Mouse (Mus musculus): ENCODE data around the gene Cdh3. TPM values are rescaled to one million over a fixed set of nuclear protein-coding genes. Genes with fewer than 3 reads are reported as not detected.

Gene Cdh3
- polyA plus RNA-seq, 1 experiment: not detected

- H3K9me3 ChIP-seq (ENCODE audit: control insufficient read depth, low read length): no peaks in the 10 kb centered on the region
- H3K36me3 ChIP-seq (ENCODE audit: control insufficient read depth): no peaks in the 10 kb centered on the region
- no peak overlapping the region for H3K4me3 ChIP-seq (replicated peaks)
- TF ChIP-seq GATA1 (IDR thresholded peaks at IDR 0.05; ENCODE audit: low read length) (no peak), TAL1 (IDR thresholded peaks at IDR 0.05; ENCODE audit: low read length) (no peak)
- peaks cover 65% of the 10 kb centered on the region for H3K27me3 ChIP-seq (ENCODE audit: control insufficient read depth)
- peaks cover 2% of the 10 kb centered on the region; the same call in 1 of the 2 replicates for H3K4me1 ChIP-seq (ENCODE audit: control insufficient read depth)
Observed at GRCm38 (mm10) chr8:106507761-106508331, 2.8 kb upstream of the Cdh3 start.

DNA sequence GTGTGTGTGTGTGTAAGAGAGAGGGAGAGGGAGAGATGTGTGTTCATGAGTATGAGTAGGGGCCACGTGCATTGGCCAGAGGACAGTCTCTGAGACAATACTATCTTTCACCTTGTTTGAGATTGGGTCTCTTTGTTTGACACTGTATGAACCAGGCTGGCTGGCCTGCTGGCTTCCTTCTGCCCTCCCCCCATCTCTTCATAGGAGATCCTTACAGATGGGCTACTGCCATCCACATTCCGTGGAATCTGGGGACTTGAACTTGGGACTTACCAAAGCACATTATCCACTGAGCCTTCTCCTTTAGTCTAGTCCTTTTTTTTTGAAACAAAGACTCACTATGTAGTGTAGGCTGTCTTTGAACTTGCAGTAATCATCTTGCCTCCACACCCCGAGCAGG is 2.2 kb upstream of the Cdh3 start:
- H3K4me1 ChIP-seq (ENCODE audit: control insufficient read depth): peaks cover 2% of the 10 kb centered on the region; the same call in 1 of the 2 replicates
- no peaks in the 10 kb centered on the region for H3K36me3 ChIP-seq (ENCODE audit: control insufficient read depth)
- peaks cover 71% of the 10 kb centered on the region for H3K27me3 ChIP-seq (ENCODE audit: control insufficient read depth)
- H3K9me3 ChIP-seq (ENCODE audit: control insufficient read depth, low read length): no peaks in the 10 kb centered on the region
- no peak overlapping the region for H3K4me3 ChIP-seq (replicated peaks)
- TF ChIP-seq GATA1 (IDR thresholded peaks at IDR 0.05; ENCODE audit: low read length): no peak
- TF ChIP-seq TAL1 (IDR thresholded peaks at IDR 0.05; ENCODE audit: low read length): no peak

- H3K36me3 ChIP-seq (ENCODE audit: control insufficient read depth): no peaks in the 10 kb centered on the region
- peaks cover 73% of the 10 kb centered on the region for H3K27me3 ChIP-seq (ENCODE audit: control insufficient read depth)
- H3K9me3 ChIP-seq (ENCODE audit: control insufficient read depth, low read length): no peaks in the 10 kb centered on the region
- TF ChIP-seq GATA1 (IDR thresholded peaks at IDR 0.05; ENCODE audit: low read length) (no peak), TAL1 (IDR thresholded peaks at IDR 0.05; ENCODE audit: low read length) (no peak)
- H3K4me1 ChIP-seq (ENCODE audit: control insufficient read depth): peaks cover 2% of the 10 kb centered on the region; the same call in 1 of the 2 replicates
- H3K4me3 ChIP-seq (replicated peaks): no peak overlapping the region
Observed at GRCm38 (mm10) chr8:106509079-106509780, 1.5 kb upstream of the Cdh3 start.

DNA sequence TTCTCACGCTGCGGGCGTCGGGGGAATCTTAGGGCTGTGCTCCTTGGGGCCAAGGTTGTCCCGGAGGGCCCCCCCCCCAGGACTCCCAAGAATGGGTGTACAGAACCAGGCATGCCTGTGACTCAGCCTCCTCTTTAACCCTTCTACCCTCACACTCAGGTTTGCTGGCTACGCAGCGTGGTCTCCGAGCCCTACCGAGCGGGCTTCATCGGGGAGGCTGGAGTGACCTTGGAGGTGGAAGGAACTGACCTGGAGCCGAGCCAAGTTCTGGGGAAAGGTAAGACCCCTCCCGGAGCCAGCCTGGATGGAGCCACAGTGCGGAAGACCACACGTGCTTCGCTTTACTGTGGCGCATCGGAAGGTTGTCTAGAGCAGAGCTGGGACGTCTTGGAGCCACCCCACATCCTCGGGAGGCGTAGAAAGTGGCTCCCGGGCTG is 392 bp downstream of the Cdh3 start:
- peaks cover 2% of the 10 kb centered on the region; the same call in 1 of the 2 replicates for H3K4me1 ChIP-seq (ENCODE audit: control insufficient read depth)
- TF ChIP-seq TAL1 (IDR thresholded peaks at IDR 0.05; ENCODE audit: low read length) (no peak), GATA1 (IDR thresholded peaks at IDR 0.05; ENCODE audit: low read length) (no peak)
- peaks cover 70% of the 10 kb centered on the region for H3K27me3 ChIP-seq (ENCODE audit: control insufficient read depth)
- no peak overlapping the region for H3K4me3 ChIP-seq (replicated peaks)
- no peaks in the 10 kb centered on the region for H3K36me3 ChIP-seq (ENCODE audit: control insufficient read depth)
- no peaks in the 10 kb centered on the region for H3K9me3 ChIP-seq (ENCODE audit: control insufficient read depth, low read length)

DNA sequence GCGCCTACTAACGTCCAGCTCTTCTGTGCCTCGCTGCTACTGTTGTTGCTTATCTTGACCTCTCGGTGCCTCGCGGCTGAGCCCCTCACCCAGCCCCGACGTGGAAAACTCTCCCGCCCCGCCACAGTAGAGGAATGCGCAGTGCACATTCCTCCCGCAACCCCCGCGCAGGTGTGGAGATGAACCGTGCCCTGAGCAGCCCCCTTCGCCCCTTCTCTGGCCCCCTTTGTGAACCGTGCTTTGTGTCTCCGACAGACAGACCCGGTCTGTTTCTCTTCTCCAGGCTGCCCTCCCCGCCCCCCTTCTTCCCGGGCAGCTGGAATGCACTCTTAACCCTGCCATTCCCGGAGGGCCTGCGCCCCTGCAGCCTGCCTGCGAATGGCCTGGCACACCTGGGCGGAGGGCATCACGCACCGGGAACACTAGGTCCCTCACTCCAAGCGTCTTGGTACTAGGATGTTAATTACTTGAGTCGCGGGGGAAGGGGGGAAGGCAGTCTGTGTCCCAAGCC is 895 bp downstream of the Cdh3 start:
- H3K27me3 ChIP-seq (ENCODE audit: control insufficient read depth): peaks cover 69% of the 10 kb centered on the region
- TF ChIP-seq TAL1 (IDR thresholded peaks at IDR 0.05; ENCODE audit: low read length) (no peak), GATA1 (IDR thresholded peaks at IDR 0.05; ENCODE audit: low read length) (no peak)

DNA sequence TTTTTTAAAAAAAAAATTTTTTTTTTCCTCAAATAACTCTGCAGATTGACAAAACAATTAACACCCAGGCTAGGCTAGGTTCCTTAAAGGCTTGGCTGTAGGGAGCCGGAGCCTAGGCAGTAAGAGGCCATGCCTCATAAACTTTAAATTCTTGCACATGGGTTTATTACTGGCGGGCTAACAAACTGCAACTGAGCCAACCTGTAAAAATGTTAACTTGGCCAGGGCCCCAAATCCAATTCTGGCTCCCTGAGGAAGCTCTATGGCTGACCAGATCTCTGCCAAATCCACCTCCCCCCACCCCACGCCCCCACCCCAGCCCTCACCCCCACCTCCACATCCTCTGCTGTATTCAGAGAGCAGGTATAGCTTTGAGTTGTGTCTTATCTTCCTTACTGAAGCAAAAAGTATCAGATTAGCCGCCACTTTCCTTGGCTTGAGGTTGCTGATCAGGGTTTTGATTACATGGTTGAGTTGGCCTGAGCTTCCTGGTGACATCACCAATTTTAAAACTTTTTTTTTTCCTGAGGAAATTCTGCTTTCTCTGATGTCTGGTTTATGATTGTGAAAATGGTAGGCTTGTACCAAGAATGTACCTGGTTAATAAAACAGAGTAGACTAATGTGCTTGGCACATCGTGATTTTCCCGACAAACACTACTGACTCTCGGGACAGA is 1.9 kb downstream of the Cdh3 start:
- H3K4me3 ChIP-seq (replicated peaks): no peak overlapping the region
- peaks cover 59% of the 10 kb centered on the region for H3K27me3 ChIP-seq (ENCODE audit: control insufficient read depth)
- no peaks in the 10 kb centered on the region for H3K36me3 ChIP-seq (ENCODE audit: control insufficient read depth)
- H3K4me1 ChIP-seq (ENCODE audit: control insufficient read depth): peaks cover 2% of the 10 kb centered on the region; the same call in 1 of the 2 replicates
- TF ChIP-seq GATA1 (IDR thresholded peaks at IDR 0.05; ENCODE audit: low read length) (no peak), TAL1 (IDR thresholded peaks at IDR 0.05; ENCODE audit: low read length) (no peak)
- H3K9me3 ChIP-seq (ENCODE audit: control insufficient read depth, low read length): no peaks in the 10 kb centered on the region

More for the DNA sequence above, 895 bp downstream of the Cdh3 start:
- H3K4me3 ChIP-seq (replicated peaks): peak overlapping the region; percentile 12
- peaks cover 2% of the 10 kb centered on the region; the same call in 1 of the 2 replicates for H3K4me1 ChIP-seq (ENCODE audit: control insufficient read depth)
- no peaks in the 10 kb centered on the region for H3K9me3 ChIP-seq (ENCODE audit: control insufficient read depth, low read length)
- no peaks in the 10 kb centered on the region for H3K36me3 ChIP-seq (ENCODE audit: control insufficient read depth)

DNA sequence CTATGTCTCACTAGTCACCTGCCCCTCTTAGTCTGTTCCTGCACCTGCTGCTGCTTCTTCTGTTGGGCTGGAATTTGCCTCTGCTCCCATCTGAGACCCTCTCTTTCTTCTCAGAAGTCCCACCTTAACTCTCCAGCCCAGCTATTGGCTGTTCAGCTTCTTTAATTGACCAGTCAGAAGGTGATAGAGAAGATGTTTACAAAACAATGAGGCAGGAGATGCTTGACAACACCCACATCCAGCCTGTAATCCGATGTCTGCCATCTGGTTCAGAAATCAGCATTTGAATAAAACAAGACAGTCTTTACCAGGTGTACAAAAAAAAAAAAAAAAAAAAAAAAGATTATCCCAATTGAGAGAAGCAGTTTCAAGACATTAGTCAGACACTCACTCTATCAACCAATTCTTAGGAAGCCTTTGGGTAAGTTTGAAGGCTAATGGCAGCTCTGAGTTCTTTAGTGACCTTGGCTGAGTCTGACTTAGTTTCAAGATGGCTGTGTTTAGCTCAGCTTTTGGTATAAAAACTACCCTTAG is 5.3 kb downstream of the Cdh3 start:
- no peaks in the 10 kb centered on the region for H3K36me3 ChIP-seq (ENCODE audit: control insufficient read depth)
- H3K4me1 ChIP-seq (ENCODE audit: control insufficient read depth): no peaks in the 10 kb centered on the region
- H3K4me3 ChIP-seq (replicated peaks): no peak overlapping the region
- H3K9me3 ChIP-seq (ENCODE audit: control insufficient read depth, low read length): no peaks in the 10 kb centered on the region
- TF ChIP-seq GATA1 (IDR thresholded peaks at IDR 0.05; ENCODE audit: low read length): no peak
- no peak for TF ChIP-seq TAL1 (IDR thresholded peaks at IDR 0.05; ENCODE audit: low read length)
- peaks cover 25% of the 10 kb centered on the region for H3K27me3 ChIP-seq (ENCODE audit: control insufficient read depth)

DNA sequence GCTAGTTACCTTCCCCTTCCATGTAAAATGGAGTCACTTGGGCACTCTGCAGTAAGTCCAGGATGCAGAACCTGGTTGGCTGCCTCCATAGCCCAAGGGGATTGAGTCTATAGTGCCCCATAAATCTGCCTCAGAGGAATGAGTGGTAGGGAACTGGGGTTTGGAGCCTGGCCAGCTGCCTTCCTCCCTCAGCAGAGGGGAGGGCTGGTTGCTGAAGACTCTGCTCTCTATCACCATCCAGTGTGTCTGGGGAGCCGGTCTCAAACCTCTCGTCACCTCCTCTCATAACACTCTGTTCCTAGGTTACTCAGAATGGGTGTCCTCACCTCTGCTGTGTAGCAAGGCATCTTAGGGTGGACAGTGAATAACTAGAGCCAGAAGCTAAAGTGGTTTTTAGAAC is 5.9 kb downstream of the Cdh3 start:
- H3K27me3 ChIP-seq (ENCODE audit: control insufficient read depth): peaks cover 19% of the 10 kb centered on the region
- no peaks in the 10 kb centered on the region for H3K9me3 ChIP-seq (ENCODE audit: control insufficient read depth, low read length)
- TF ChIP-seq GATA1 (IDR thresholded peaks at IDR 0.05; ENCODE audit: low read length) (no peak), TAL1 (IDR thresholded peaks at IDR 0.05; ENCODE audit: low read length) (no peak)
- no peak overlapping the region for H3K4me3 ChIP-seq (replicated peaks)
- no peaks in the 10 kb centered on the region for H3K36me3 ChIP-seq (ENCODE audit: control insufficient read depth)
- no peaks in the 10 kb centered on the region for H3K4me1 ChIP-seq (ENCODE audit: control insufficient read depth)

DNA sequence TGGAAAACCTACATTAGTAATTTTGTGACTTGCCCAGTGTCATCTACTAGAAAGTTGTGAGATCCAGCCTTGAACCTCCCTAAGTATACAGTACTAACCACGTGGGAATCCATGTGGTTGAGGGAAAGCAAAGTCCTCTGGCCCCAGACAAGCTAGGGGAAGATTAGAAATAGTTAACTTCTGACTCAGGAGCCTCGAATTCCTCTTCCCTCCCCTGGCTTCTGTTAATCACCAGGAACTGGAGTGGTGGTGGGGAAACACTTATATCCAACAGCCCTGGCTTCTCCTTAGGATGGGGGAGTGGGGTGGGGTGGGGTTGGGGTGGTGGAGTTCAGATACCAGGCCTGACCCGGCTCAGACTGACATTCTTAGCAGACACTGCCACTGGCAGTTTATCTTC is 8.1 kb downstream of the Cdh3 start:
- Histone ChIP-seq H3K4me3 (replicated peaks) (no peak overlapping the region), H3K4me1 (ENCODE audit: control insufficient read depth) (no peaks in the 10 kb centered on the region), H3K9me3 (ENCODE audit: control insufficient read depth, low read length) (no peaks in the 10 kb centered on the region), H3K36me3 (ENCODE audit: control insufficient read depth) (no peaks in the 10 kb centered on the region), H3K27me3 (ENCODE audit: control insufficient read depth) (no peaks in the 10 kb centered on the region)
- no peak for TF ChIP-seq TAL1 (IDR thresholded peaks at IDR 0.05; ENCODE audit: low read length)
- TF ChIP-seq GATA1 (IDR thresholded peaks at IDR 0.05; ENCODE audit: low read length): no peak
